Mouse (Mus musculus): ENCODE results near the gene Epb41l5.

- TF ChIP-seq POLR2A (IDR thresholded peaks at IDR 0.05; ENCODE audit: low read depth, low read length): no peak
- no peak for TF ChIP-seq CTCF (IDR thresholded peaks at IDR 0.05; ENCODE audit: extremely low read depth, insufficient read depth, insufficient read length, insufficient replicate concordance)
These were observed 97.1 kb downstream of the Epb41l5 start for GRCm38 (mm10) chr1:119551651-119552050.
